Mouse (Mus musculus) kidney, postnatal 25 days (tissue): ENCODE measurements at regions not wholly inside any gene's neighbourhood (a gene's known extent, or its start where the extent isn't known, plus 50 kb on each side); places are given as distances from the start of the nearest gene placed in this dataset.
A peak's percentile ranks its signal among the peaks of the same experiment; 100 is the strongest.

Experiments used
- DNase-seq, 2 experiments: peaks; one replicate each; pipeline ENCODE4 v3.0.0; 2021; ENCODE audit warnings: mixed read lengths in 2 of 2

GRCm38 (mm10) chr17:14539651-14540050 lies 154.4 kb downstream of the Thbs2 start:
- no peak for DNase-seq

GRCm38 (mm10) chr17:14539191-14539590 lies 154.8 kb downstream of the Thbs2 start:
- DNase-seq, result no peak

GRCm38 (mm10) chr17:14538527-14538926 lies 155.5 kb downstream of the Thbs2 start:
- DNase-seq, result no peak

- no peak for DNase-seq
Measured at GRCm38 (mm10) chr17:14532979-14533314, 161.1 kb downstream of the Thbs2 start.

GRCm38 (mm10) chr17:14532298-14532978 lies 161.6 kb downstream of the Thbs2 start:
- no peak for DNase-seq

GRCm38 (mm10) chr17:14531796-14532195 lies 162.2 kb downstream of the Thbs2 start:
- DNase-seq, result no peak

GRCm38 (mm10) chr17:14527691-14528090 lies 166.3 kb downstream of the Thbs2 start:
- DNase-seq, result no peak

- no peak for DNase-seq
Measured at GRCm38 (mm10) chr17:14525255-14525654, 168.8 kb downstream of the Thbs2 start.

- peak; percentile 57 to 86 for DNase-seq
Measured at GRCm38 (mm10) chr17:14524426-14525236, 169.4 kb downstream of the Thbs2 start.

- no peak for DNase-seq
Measured at GRCm38 (mm10) chr17:14522011-14522410, 172.0 kb downstream of the Thbs2 start.

GRCm38 (mm10) chr17:14520565-14520964 lies 173.5 kb downstream of the Thbs2 start:
- DNase-seq, result peak; percentile 74 to 85

GRCm38 (mm10) chr17:14519367-14519766 lies 174.7 kb downstream of the Thbs2 start:
- no peak for DNase-seq

GRCm38 (mm10) chr17:14518216-14518615 lies 175.8 kb downstream of the Thbs2 start:
- no peak for DNase-seq

- no peak for DNase-seq
Measured at GRCm38 (mm10) chr17:14517368-14517767, 176.7 kb downstream of the Thbs2 start.

GRCm38 (mm10) chr17:14516097-14516496 lies 177.9 kb downstream of the Thbs2 start:
- peak; percentile 61 to 69 for DNase-seq

GRCm38 (mm10) chr17:14513454-14513853 lies 180.6 kb downstream of the Thbs2 start:
- DNase-seq, result no peak

- no peak for DNase-seq
Measured at GRCm38 (mm10) chr17:14510486-14510885, 183.5 kb downstream of the Thbs2 start.

- DNase-seq, result no peak
Measured at GRCm38 (mm10) chr17:14507111-14507510, 186.9 kb downstream of the Thbs2 start.

- DNase-seq, result no peak
Measured at GRCm38 (mm10) chr17:14506123-14506522, 187.9 kb downstream of the Thbs2 start.

GRCm38 (mm10) chr17:14505415-14505814 lies 188.6 kb downstream of the Thbs2 start:
- DNase-seq, result peak; percentile 28 to 44

GRCm38 (mm10) chr17:14503670-14504069 lies 190.4 kb downstream of the Thbs2 start:
- DNase-seq, result peak in 1 of 2 experiments; percentile 7

- DNase-seq, result peak in 1 of 2 experiments; percentile 27
Measured at GRCm38 (mm10) chr17:14501341-14501740, 192.7 kb downstream of the Thbs2 start.

GRCm38 (mm10) chr17:14497086-14497485 lies 196.9 kb downstream of the Thbs2 start:
- DNase-seq, result no peak

GRCm38 (mm10) chr17:14493751-14494320 lies 200.2 kb downstream of the Thbs2 start:
- no peak for DNase-seq
